Mouse (Mus musculus) C2C12 (cell line): Measurements from ENCODE around the gene Vwa5b1. TPM values are rescaled to one million over a fixed set of nuclear protein-coding genes. Genes with fewer than 3 reads are reported as not detected.

Source experiments
- H3K27me3 ChIP-seq: one replicate; pipeline ENCODE4 v1.6.1; 2011; ENCODE audit not compliant: control insufficient read depth, insufficient read depth, insufficient read length
- H3K36me3 ChIP-seq: one replicate; pipeline ENCODE4 v1.6.1; 2011; ENCODE audit not compliant: control insufficient read depth, insufficient read depth
- H3K4me3 ChIP-seq: one replicate; pipeline ENCODE4 v1.5.1; 2011; ENCODE audit warnings: mild to moderate bottlenecking, control low read depth; ENCODE audit not compliant: poor library complexity, insufficient read depth, severe bottlenecking
- H3K79me2 ChIP-seq: one replicate; pipeline ENCODE4 v1.6.1; 2011; ENCODE audit not compliant: control insufficient read depth, insufficient read depth
- H3K79me3 ChIP-seq: one replicate; pipeline ENCODE4 v1.6.1; 2011; ENCODE audit warnings: low read depth, control low read depth
- H3ac ChIP-seq: one replicate; pipeline ENCODE3; 2011; ENCODE audit warnings: low read depth; ENCODE audit not compliant: control insufficient read depth, insufficient read length
- CEBPB ChIP-seq: IDR thresholded peaks from one replicate; pipeline ENCODE4 v1.6.1; 2011; ENCODE audit warnings: low read depth, mild to moderate bottlenecking, control low read depth, moderate library complexity
- CTCF ChIP-seq: IDR thresholded peaks from one replicate; pipeline ENCODE4 v1.5.1; 2011; ENCODE audit not compliant: control insufficient read depth, insufficient read depth, insufficient read length
- FOSL1 ChIP-seq: IDR thresholded peaks from one replicate; pipeline ENCODE4 v1.8.0; 2011; ENCODE audit warnings: mild to moderate bottlenecking, low read length; ENCODE audit not compliant: poor library complexity, insufficient read depth, severe bottlenecking
- MAX ChIP-seq: IDR thresholded peaks from one replicate; pipeline ENCODE4 v1.6.1; 2011; ENCODE audit warnings: mild to moderate bottlenecking, control low read depth
- MYOD1 ChIP-seq: IDR thresholded peaks from one replicate; pipeline ENCODE4 v1.6.1; 2011; ENCODE audit warnings: low read depth; ENCODE audit not compliant: control insufficient read depth, insufficient read length
- MYOG ChIP-seq: IDR thresholded peaks from one replicate; pipeline ENCODE4 v1.6.1; 2011; ENCODE audit not compliant: control insufficient read depth, insufficient read length; ENCODE audit errors: extremely low read depth
- USF1 ChIP-seq: IDR thresholded peaks from one replicate; pipeline ENCODE4 v1.6.1; 2011; ENCODE audit warnings: low read depth, mild to moderate bottlenecking, control low read depth, moderate library complexity
- polyA plus RNA-seq: library from polyadenylated mRNA; unstranded; fragments of >200 nt; fragmentation: generic; extraction: Trizol; gene quantifications from one replicate; pipeline ENCODE4 v1.2.1, GENCODE M21; 2012; ENCODE audit warnings: missing spikeins

The Vwa5b1 gene
- polyA plus RNA-seq, 1 experiment: not detected

- Histone ChIP-seq H3ac (no peak overlapping the region), H3K27me3 (no peaks in the 10 kb centered on the region), H3K79me3 (no peaks in the 10 kb centered on the region), H3K4me3 (no peak overlapping the region), H3K79me2 (no peaks in the 10 kb centered on the region), H3K36me3 (no peaks in the 10 kb centered on the region)
- TF ChIP-seq CTCF (no peak), MYOD1 (no peak), CEBPB (no peak), MAX (no peak), FOSL1 (no peak), MYOG (no peak), USF1 (no peak)
Measured at GRCm38 (mm10) chr4:138648096-138648635, 12.5 kb upstream of the Vwa5b1 start.

GRCm38 (mm10) chr4:138642272-138642671, 6.6 kb upstream of the Vwa5b1 start:
- no peaks in the 10 kb centered on the region for H3K27me3 ChIP-seq
- no peak overlapping the region for H3K4me3 ChIP-seq
- no peaks in the 10 kb centered on the region for H3K36me3 ChIP-seq
- TF ChIP-seq USF1: no peak
- H3K79me3 ChIP-seq: no peaks in the 10 kb centered on the region
- no peaks in the 10 kb centered on the region for H3K79me2 ChIP-seq
- H3ac ChIP-seq: no peak overlapping the region

GRCm38 (mm10) chr4:138636146-138636511, 445 bp upstream of the Vwa5b1 start:
- Histone ChIP-seq H3ac (no peak overlapping the region), H3K79me2 (no peaks in the 10 kb centered on the region), H3K27me3 (peaks cover 4% of the 10 kb centered on the region), H3K4me3 (no peak overlapping the region), H3K36me3 (no peaks in the 10 kb centered on the region), H3K79me3 (no peaks in the 10 kb centered on the region)
- TF ChIP-seq MYOD1: no peak
- TF ChIP-seq CEBPB: no peak
- TF ChIP-seq MAX: no peak

GRCm38 (mm10) chr4:138628256-138628655, 7.4 kb downstream of the Vwa5b1 start:
- TF ChIP-seq FOSL1 (no peak), MYOD1 (no peak), CEBPB (no peak), USF1 (no peak), MAX (no peak), CTCF (no peak), MYOG (no peak)
- H3K4me3 ChIP-seq: no peak overlapping the region
- H3ac ChIP-seq: no peak overlapping the region
- no peaks in the 10 kb centered on the region for H3K36me3 ChIP-seq
- no peaks in the 10 kb centered on the region for H3K79me3 ChIP-seq
- H3K79me2 ChIP-seq: no peaks in the 10 kb centered on the region
- H3K27me3 ChIP-seq: peaks cover 10% of the 10 kb centered on the region

GRCm38 (mm10) chr4:138614454-138614853, 21.2 kb downstream of the Vwa5b1 start:
- Histone ChIP-seq H3K79me2 (no peaks in the 10 kb centered on the region), H3K79me3 (no peaks in the 10 kb centered on the region), H3K4me3 (no peak overlapping the region), H3K36me3 (no peaks in the 10 kb centered on the region), H3K27me3 (peaks cover 13% of the 10 kb centered on the region), H3ac (no peak overlapping the region)
- TF ChIP-seq MYOD1 (no peak), MAX (no peak), CEBPB (no peak), USF1 (no peak), FOSL1 (no peak)

- no peak overlapping the region for H3K4me3 ChIP-seq
- no peaks in the 10 kb centered on the region for H3K79me2 ChIP-seq
- peaks cover 41% of the 10 kb centered on the region for H3K27me3 ChIP-seq
- H3K79me3 ChIP-seq: no peaks in the 10 kb centered on the region
- TF ChIP-seq CTCF: no peak
- no peak for TF ChIP-seq MAX
- no peaks in the 10 kb centered on the region for H3K36me3 ChIP-seq
- no peak overlapping the region for H3ac ChIP-seq
Measured at GRCm38 (mm10) chr4:138601926-138602325, 33.8 kb downstream of the Vwa5b1 start.

- H3K4me3 ChIP-seq: no peak overlapping the region
- H3K27me3 ChIP-seq: peaks cover 18% of the 10 kb centered on the region
- H3ac ChIP-seq: no peak overlapping the region
- H3K79me2 ChIP-seq: no peaks in the 10 kb centered on the region
- no peak for TF ChIP-seq FOSL1
- no peak for TF ChIP-seq MAX
- no peak for TF ChIP-seq MYOG
- TF ChIP-seq CEBPB: no peak
- TF ChIP-seq USF1: no peak
- TF ChIP-seq MYOD1: no peak
- TF ChIP-seq CTCF: no peak
- no peaks in the 10 kb centered on the region for H3K79me3 ChIP-seq
- no peaks in the 10 kb centered on the region for H3K36me3 ChIP-seq
Measured at GRCm38 (mm10) chr4:138597904-138598347, 37.8 kb downstream of the Vwa5b1 start.
